Mouse (Mus musculus) left cerebral cortex, adult 2 months (tissue): ENCODE results near the gene Tpst1. TPM values are rescaled to one million over a fixed set of nuclear protein-coding genes. Genes with fewer than 3 reads are reported as not detected.
A peak's percentile ranks its signal among the peaks of the same experiment; 100 is the strongest.
"Not testable (repeated sequence)": the region's sequence is repeated elsewhere in the genome, so short reads cannot be mapped to it uniquely, and the experiment has no call there.

Source experiments
- DNase-seq, 2 experiments: peaks; one replicate each; pipeline ENCODE4 v3.0.0; 2021 to 2022; ENCODE audit warnings: low spot score in 2 of 2, mixed read lengths in 1 of 2; ENCODE audit errors: extremely low spot score in 1 of 2
- H3K27ac ChIP-seq: fragments of 200-600 bp; 2 replicates; pipeline ENCODE4 v1.8.1; 2022
- H3K4me3 ChIP-seq: fragments of 200-600 bp; 2 replicates; pipeline ENCODE4 v1.8.1; 2022
- CTCF ChIP-seq: fragments of 200-600 bp; IDR thresholded peaks from 2 replicates; pipeline ENCODE4 v1.8.1; 2022; ENCODE audit warnings: antibody characterized with exemption, mild to moderate bottlenecking, moderate library complexity
- intact Hi-C: fragments of 180-260 bp; cut with DNase I; formaldehyde crosslinking; loops from one replicate; pipeline ENCODE4 v1.15.1; 2025
- long read RNA-seq, 2 experiments: library from polyadenylated mRNA; stranded (forward); transcript quantifications; one replicate each; pipeline ENCODE4 v2.0.0; 2021; ENCODE audit warnings: borderline mapping rate in 2 of 2
- total RNA-seq, 2 experiments: library from RNA; stranded (reverse); gene quantifications; 2 replicates each; pipeline ENCODE4 v1.2.3; 2021

Tpst1 gene
- 10 to 100 TPM; 34.0 to 34.1 TPM for total RNA-seq
- long read RNA-seq, experiment 1, transcript Tpst1-201 (6 exons, 2,050 nt) = major isoform, 29 of 36 reads
- long read RNA-seq, experiment 1, partial matches to known transcripts = 0 of 36 reads
- long read RNA-seq, experiment 1, other reads (novel, unspliced or antisense) = 7 of 36 reads
- long read RNA-seq, experiment 2, transcript Tpst1-201 (6 exons, 2,050 nt) = major isoform, 22 of 28 reads
- long read RNA-seq, experiment 2, partial matches to known transcripts = 1 of 28 reads
- long read RNA-seq, experiment 2, other reads (novel, unspliced or antisense) = 5 of 28 reads

- intact Hi-C loops = loop anchor here (10.0 kb wide), 1 partner anchor 938 kb away; no protein-coding TSS in a partner anchor
- no peak for TF ChIP-seq CTCF
Measured at GRCm38 (mm10) chr5:130073026-130073425, at the start of gene Tpst1. Gene Tpst1, plus strand, starts transcription at chr5:130073326.

GRCm38 (mm10) chr5:130023767-130024539 is 49.2 kb upstream of the Tpst1 start:
- Histone ChIP-seq H3K4me3 (peak overlapping the region; percentile 63), H3K27ac (peak overlapping the region; percentile 28; the same call in 1 of the 2 replicates)
- DNase-seq = peak; percentile 65 to 66
- TF ChIP-seq CTCF = peak; percentile 87
- intact Hi-C loops = loop anchor here (1.0 kb wide), 2 partner anchors 14 to 139 kb away; no protein-coding TSS in a partner anchor

More at GRCm38 (mm10) chr5:130073026-130073425, at the start of gene Tpst1:
- no peak for DNase-seq
- H3K4me3 ChIP-seq = no peak within 1 kb of the TSS
- no peak within 1 kb of the TSS for H3K27ac ChIP-seq

GRCm38 (mm10) chr5:130027134-130027533 is 46.0 kb upstream of the Tpst1 start:
- no peak for DNase-seq
- Histone ChIP-seq H3K27ac (no peak overlapping the region), H3K4me3 (no peak overlapping the region)
- intact Hi-C loops = loop anchor here (5.0 kb wide), 1 partner anchor 115 kb away; the partner anchor contains the start of gene Kctd7
- no peak for TF ChIP-seq CTCF

GRCm38 (mm10) chr5:130027696-130028095 is 45.4 kb upstream of the Tpst1 start:
- Histone ChIP-seq H3K27ac (no peak overlapping the region), H3K4me3 (no peak overlapping the region)
- intact Hi-C loops = loop anchor here (5.0 kb wide), 1 partner anchor 115 kb away; the partner anchor contains the start of gene Kctd7
- TF ChIP-seq CTCF = no peak
- no peak for DNase-seq

- TF ChIP-seq CTCF = no peak
- intact Hi-C loops = loop anchor here (5.0 kb wide), 1 partner anchor 113 kb away; the partner anchor contains the start of gene Kctd7
- Histone ChIP-seq H3K27ac (peak within 1 kb of the TSS; percentile 92), H3K4me3 (peak within 1 kb of the TSS; percentile 73)
- peak; percentile 87 to 91 for DNase-seq
Measured at GRCm38 (mm10) chr5:130029142-130029897, 43.8 kb upstream of the Tpst1 start, which contains the start of the genes Asl and Crcp. Gene Asl, minus strand, starts transcription at chr5:130029247. Gene Crcp, plus strand, starts transcription at chr5:130029290.

- intact Hi-C loops = no loop called here
- TF ChIP-seq CTCF = no peak
- Histone ChIP-seq H3K27ac (no peak overlapping the region), H3K4me3 (no peak overlapping the region)
- DNase-seq = no peak
Measured at GRCm38 (mm10) chr5:130031410-130032390, 41.4 kb upstream of the Tpst1 start.

- intact Hi-C loops = no loop called here
- no peak overlapping the region for H3K27ac ChIP-seq
- no peak for TF ChIP-seq CTCF
- no peak for DNase-seq
- no peak overlapping the region for H3K4me3 ChIP-seq
Measured at GRCm38 (mm10) chr5:130033869-130034268, 39.3 kb upstream of the Tpst1 start.

GRCm38 (mm10) chr5:130036300-130036699 is 36.8 kb upstream of the Tpst1 start:
- H3K4me3 ChIP-seq, H3K27ac ChIP-seq, DNase-seq, intact Hi-C loops: not testable (repeated sequence)
- TF ChIP-seq CTCF = peak; percentile 27

- peak; percentile 39 to 45 for DNase-seq
- intact Hi-C loops = loop anchor here (1.0 kb wide), 1 partner anchor 14 kb away; no protein-coding TSS in a partner anchor
- H3K27ac ChIP-seq = no peak overlapping the region
- peak; percentile 77 for TF ChIP-seq CTCF
- H3K4me3 ChIP-seq = no peak overlapping the region
Measured at GRCm38 (mm10) chr5:130037752-130038455, 35.2 kb upstream of the Tpst1 start.

- no peak for DNase-seq
- intact Hi-C loops = no loop called here
- H3K4me3 ChIP-seq = no peak overlapping the region
- no peak overlapping the region for H3K27ac ChIP-seq
- TF ChIP-seq CTCF = no peak
Measured at GRCm38 (mm10) chr5:130040797-130041196, 32.3 kb upstream of the Tpst1 start.
